Mouse (Mus musculus) thymus, postnatal 10 days (tissue): ENCODE measurements at regions not wholly inside any gene's neighbourhood (a gene's known extent, or its start where the extent isn't known, plus 50 kb on each side); places are given as distances from the start of the nearest gene placed in this dataset.

Experiments
- DNase-seq, 2 experiments: peaks; one replicate each; pipeline ENCODE4 v3.0.0; 2021; ENCODE audit warnings: low spot score in 2 of 2

- DNase-seq: no peak
Observed at GRCm38 (mm10) chr9:112431920-112432437, 196.2 kb upstream of the Arpp21 start.

GRCm38 (mm10) chr9:112429196-112429595 lies 193.5 kb upstream of the Arpp21 start:
- DNase-seq: no peak

GRCm38 (mm10) chr9:112405772-112406315 lies 170.1 kb upstream of the Arpp21 start:
- DNase-seq: no peak

GRCm38 (mm10) chr9:112370746-112371145 lies 135.0 kb upstream of the Arpp21 start:
- no peak for DNase-seq

GRCm38 (mm10) chr9:112367291-112367690 lies 131.6 kb upstream of the Arpp21 start:
- no peak for DNase-seq

GRCm38 (mm10) chr9:112361355-112361754 lies 125.6 kb upstream of the Arpp21 start:
- no peak for DNase-seq

- no peak for DNase-seq
Observed at GRCm38 (mm10) chr9:112358711-112359298, 123.1 kb upstream of the Arpp21 start.

GRCm38 (mm10) chr9:112353196-112353595 lies 117.5 kb upstream of the Arpp21 start:
- DNase-seq: no peak

GRCm38 (mm10) chr9:112348942-112349341 lies 113.2 kb upstream of the Arpp21 start:
- DNase-seq: no peak

- peak; percentile 7 to 10 for DNase-seq
Observed at GRCm38 (mm10) chr9:112344792-112345191, 109.1 kb upstream of the Arpp21 start.

GRCm38 (mm10) chr9:112340363-112340762 lies 104.6 kb upstream of the Arpp21 start:
- DNase-seq: no peak

GRCm38 (mm10) chr9:112320016-112320415 lies 84.3 kb upstream of the Arpp21 start:
- no peak for DNase-seq

- DNase-seq: no peak
Observed at GRCm38 (mm10) chr9:112308950-112309349, 73.2 kb upstream of the Arpp21 start.

GRCm38 (mm10) chr9:112307837-112308236 lies 72.1 kb upstream of the Arpp21 start:
- DNase-seq: no peak

- no peak for DNase-seq
Observed at GRCm38 (mm10) chr9:112291875-112292274, 56.1 kb upstream of the Arpp21 start.
